Mouse (Mus musculus) CH12.LX (cell line): ENCODE measurements around the gene Nrf1. TPM values are rescaled to one million over a fixed set of nuclear protein-coding genes. Genes with fewer than 3 reads are reported as not detected.
A peak's percentile ranks its signal among the peaks of the same experiment; 100 is the strongest.

Source experiments
- DNase-seq: peaks from one replicate; pipeline ENCODE4 v3.0.0-alpha.2; 2013; ENCODE audit errors: extremely low read depth
- H3K27ac ChIP-seq: 2 replicates; pipeline ENCODE4 v1.5.1; 2012; ENCODE audit warnings: low read depth, mild to moderate bottlenecking, control low read depth, moderate library complexity; ENCODE audit not compliant: insufficient read depth
- H3K27me3 ChIP-seq: replicated peaks from 2 replicates; pipeline ENCODE3; 2012; ENCODE audit warnings: inconsistent platforms
- H3K36me3 ChIP-seq, 2 experiments: replicated peaks in 1 of 2; 2 replicates each; pipeline versions ENCODE3 to v1.6.1; 2012; ENCODE audit warnings: inconsistent platforms in 1 of 2, low read length in 1 of 2, mild to moderate bottlenecking in 1 of 2, mixed read lengths in 1 of 2, moderate library complexity in 1 of 2; ENCODE audit not compliant: control insufficient read depth in 1 of 2, insufficient read depth in 1 of 2
- H3K4me1 ChIP-seq, 2 experiments: 2 replicates each; pipeline ENCODE4 v1.6.1; 2012; ENCODE audit warnings: inconsistent platforms in 1 of 2, moderate library complexity in 1 of 2; ENCODE audit not compliant: insufficient read depth in 2 of 2, control insufficient read depth in 1 of 2
- H3K4me2 ChIP-seq: 2 replicates; pipeline ENCODE4 v1.6.1; 2012; ENCODE audit warnings: low read depth, mild to moderate bottlenecking, control low read depth; ENCODE audit not compliant: poor library complexity, insufficient read depth, severe bottlenecking
- H3K4me3 ChIP-seq, 3 experiments: fragments of 150-350 bp in 1 of 3; sonication (generic) in 1 of 3; replicated peaks in 1 of 3; 2 replicates each; pipeline versions ENCODE3 to v1.5.1; 2011 to 2012; ENCODE audit warnings: low read depth in 2 of 3, low read length in 2 of 3, mild to moderate bottlenecking in 2 of 3, moderate library complexity in 2 of 3, control low read depth in 1 of 3, improper control_type of control experiment in 1 of 3, inconsistent platforms in 1 of 3, mixed read lengths in 1 of 3; ENCODE audit not compliant: poor library complexity in 1 of 3
- H3K79me2 ChIP-seq: replicated peaks from 2 replicates; pipeline ENCODE4 v1.6.1; 2012; ENCODE audit warnings: mild to moderate bottlenecking, moderate library complexity; ENCODE audit not compliant: control insufficient read depth, poor library complexity, insufficient read depth, severe bottlenecking; ENCODE audit errors: extremely low read depth
- H3K9ac ChIP-seq: 2 replicates; pipeline ENCODE4 v1.6.1; 2012; ENCODE audit warnings: low read depth, mild to moderate bottlenecking, control low read depth, moderate library complexity; ENCODE audit not compliant: insufficient read depth
- H3K9me3 ChIP-seq: replicated peaks from 2 replicates; pipeline ENCODE3; 2012; ENCODE audit warnings: low read length, inconsistent platforms, mixed read lengths
- BHLHE40 ChIP-seq: IDR thresholded peaks from 2 replicates; pipeline ENCODE4 v1.6.1; 2011; ENCODE audit warnings: mild to moderate bottlenecking, low read depth, low read length, improper control_type of control experiment
- CHD1 ChIP-seq: IDR thresholded peaks from 2 replicates; pipeline ENCODE4 v1.6.1; 2012; ENCODE audit warnings: low read depth, low read length, improper control_type of control experiment, inconsistent platforms
- CHD2 ChIP-seq: IDR thresholded peaks from 2 replicates; pipeline ENCODE4 v1.6.1; 2011; ENCODE audit warnings: low read length, improper control_type of control experiment
- CTCF ChIP-seq, 2 experiments: IDR thresholded peaks in 1 of 2; conservative IDR thresholded peaks in 1 of 2; 2 replicates each; pipeline ENCODE4 v1.5.1; 2011 to 2012; ENCODE audit warnings: low read depth in 2 of 2, low read length in 2 of 2, improper control_type of control experiment in 1 of 2, inconsistent platforms in 1 of 2, mild to moderate bottlenecking in 1 of 2, moderate library complexity in 1 of 2
- EP300 ChIP-seq: IDR thresholded peaks from 2 replicates; pipeline ENCODE4 v1.6.1; 2011; ENCODE audit warnings: low read length, improper control_type of control experiment
- ETS1 ChIP-seq: conservative IDR thresholded peaks from 2 replicates; pipeline ENCODE4 v1.6.1; 2012; ENCODE audit warnings: low read depth, mild to moderate bottlenecking, inconsistent platforms, low read length, improper control_type of control experiment, moderate library complexity
- HCFC1 ChIP-seq: IDR thresholded peaks from 2 replicates; pipeline ENCODE4 v1.6.1; 2012; ENCODE audit warnings: low read depth, mild to moderate bottlenecking, inconsistent platforms, low read length, improper control_type of control experiment
- IRF4 ChIP-seq: IDR thresholded peaks from 2 replicates; pipeline ENCODE4 v1.6.1; 2014; ENCODE audit warnings: low read depth, mild to moderate bottlenecking, inconsistent platforms, low read length, improper control_type of control experiment
- JUN ChIP-seq: IDR thresholded peaks from 2 replicates; pipeline ENCODE4 v1.6.1; 2011; ENCODE audit warnings: low read depth, mild to moderate bottlenecking, low read length, improper control_type of control experiment, moderate library complexity; ENCODE audit not compliant: insufficient read depth
- JUND ChIP-seq: conservative IDR thresholded peaks from 2 replicates; pipeline ENCODE4 v1.6.1; 2011; ENCODE audit warnings: low read depth, low read length, improper control_type of control experiment
- MAX ChIP-seq: IDR thresholded peaks from 2 replicates; pipeline ENCODE4 v1.6.1; 2011; ENCODE audit warnings: low read length, improper control_type of control experiment
- MAZ ChIP-seq: IDR thresholded peaks from 2 replicates; pipeline ENCODE4 v1.6.1; 2012; ENCODE audit warnings: low read depth, mild to moderate bottlenecking, inconsistent platforms, low read length, improper control_type of control experiment, moderate library complexity
- MXI1 ChIP-seq: IDR thresholded peaks from 2 replicates; pipeline ENCODE4 v1.6.1; 2011; ENCODE audit warnings: mild to moderate bottlenecking, low read depth, low read length, improper control_type of control experiment
- MYC ChIP-seq: IDR thresholded peaks from 2 replicates; pipeline ENCODE4 v1.6.1; 2011; ENCODE audit warnings: low read depth, mild to moderate bottlenecking, improper control_type of control experiment, low read length
- NELFE ChIP-seq: IDR thresholded peaks from 2 replicates; pipeline ENCODE4 v1.6.1; 2011; ENCODE audit warnings: low read depth, low read length, improper control_type of control experiment
- NRF1 ChIP-seq: IDR thresholded peaks from 2 replicates; pipeline ENCODE4 v1.6.1; 2014; ENCODE audit warnings: low read depth, mild to moderate bottlenecking, inconsistent platforms, low read length, improper control_type of control experiment, moderate library complexity
- PAX5 ChIP-seq: IDR thresholded peaks from 2 replicates; pipeline ENCODE4 v1.6.1; 2012; ENCODE audit warnings: low read length, inconsistent platforms, mixed read lengths
- POLR2AphosphoS2 ChIP-seq: IDR thresholded peaks from 2 replicates; pipeline ENCODE4 v1.6.1; 2011; ENCODE audit warnings: low read depth, low read length, improper control_type of control experiment
- RAD21 ChIP-seq: IDR thresholded peaks from 2 replicates; pipeline ENCODE4 v1.6.1; 2011; ENCODE audit warnings: low read depth, mild to moderate bottlenecking, low read length, improper control_type of control experiment, moderate library complexity
- SIN3A ChIP-seq: IDR thresholded peaks from 2 replicates; pipeline ENCODE4 v1.6.1; 2012; ENCODE audit warnings: low read length, improper control_type of control experiment, inconsistent platforms
- SMC3 ChIP-seq: IDR thresholded peaks from 2 replicates; pipeline ENCODE4 v1.6.1; 2011; ENCODE audit warnings: low read depth, low read length, improper control_type of control experiment
- TCF12 ChIP-seq: IDR thresholded peaks from 2 replicates; pipeline ENCODE4 v1.6.1; 2014; ENCODE audit warnings: low read depth, mild to moderate bottlenecking, inconsistent platforms, low read length, improper control_type of control experiment
- ZKSCAN1 ChIP-seq: IDR thresholded peaks from 2 replicates; pipeline ENCODE4 v1.6.1; 2012; ENCODE audit warnings: low read depth, inconsistent platforms, low read length, improper control_type of control experiment, borderline replicate concordance
- ZMIZ1 ChIP-seq: IDR thresholded peaks from 2 replicates; pipeline ENCODE4 v1.6.1; 2012; ENCODE audit warnings: low read depth, mild to moderate bottlenecking, inconsistent platforms, low read length, improper control_type of control experiment
- ZNF384 ChIP-seq: IDR thresholded peaks from 2 replicates; pipeline ENCODE4 v1.6.1; 2012; ENCODE audit warnings: low read depth, low read length, improper control_type of control experiment, inconsistent platforms
- dilution Hi-C: fragments of 300-500 bp; cut with MboI; formaldehyde crosslinking; loops from 2 replicates; pipeline ENCODE4 v1.14.3; 2020; ENCODE audit warnings: low sequenced_read_pairs; ENCODE audit not compliant: extremely low pct_unique_long_range_greater_than_20kb, extremely low pct_ligation_motif_present
- in situ Hi-C: fragments of 300-500 bp; cut with MboI; formaldehyde crosslinking; loops from 3 replicates; pipeline ENCODE4 v1.14.3; 2019; ENCODE audit warnings: low sequenced_read_pairs, low pct_ligation_motif_present, low pct_unique_long_range_greater_than_20kb, mixed read lengths
- polyA plus RNA-seq: library from polyadenylated mRNA; unstranded; fragments of >175 nt; gene quantifications from 2 replicates; pipeline ENCODE4 v1.2.1, GENCODE M21; 2012; ENCODE audit warnings: low read depth; ENCODE audit not compliant: insufficient read length
- total RNA-seq, 2 experiments: library from RNA; depleted of rRNA; stranded (reverse); fragments of 300-350 nt in 1 of 2; fragments of >200 nt in 1 of 2; gene quantifications; 2 replicates each; pipeline ENCODE4 v1.2.3; 2012 to 2014

Nrf1 gene
- total and polyA plus RNA-seq, 3 experiments = 43.6 to 74.6 (median 51.3) TPM

- Histone ChIP-seq H3K4me1 (peaks cover 7 to 21% of the 10 kb centered on the region in 2 experiments), H3K79me2 (no peaks in the 10 kb centered on the region), H3K36me3 (peaks cover 26 to 80% of the 10 kb centered on the region in 2 experiments), H3K4me2 (no peak overlapping the region), H3K9me3 (no peaks in the 10 kb centered on the region), H3K4me3 (no peak overlapping the region), H3K9ac (no peak overlapping the region), H3K27ac (no peak overlapping the region), H3K27me3 (no peaks in the 10 kb centered on the region)
- in situ Hi-C loops = no loop called here
- no peak for DNase-seq
- dilution Hi-C loops = no loop called here
- TF ChIP-seq SIN3A = no peak
- no peak for TF ChIP-seq PAX5
- no peak for TF ChIP-seq ETS1
- TF ChIP-seq BHLHE40 = no peak
- no peak for TF ChIP-seq ZMIZ1
- no peak for TF ChIP-seq POLR2AphosphoS2
- TF ChIP-seq ZKSCAN1 = no peak
- TF ChIP-seq HCFC1 = no peak
These were observed 58.3 kb downstream of the Nrf1 start for GRCm38 (mm10) chr6:30106091-30106490.

- H3K36me3 ChIP-seq = peaks cover 23 to 77% of the 10 kb centered on the region in 2 experiments
- H3K79me2 ChIP-seq = no peaks in the 10 kb centered on the region
- no peak overlapping the region for H3K9ac ChIP-seq
- no peak for DNase-seq
- peaks cover 3% of the 10 kb centered on the region for H3K9me3 ChIP-seq
- dilution Hi-C loops (no loop called here), in situ Hi-C loops (no loop called here)
- H3K27me3 ChIP-seq = no peaks in the 10 kb centered on the region
- H3K4me2 ChIP-seq = no peak overlapping the region
- no peak overlapping the region for H3K4me3 ChIP-seq
- H3K27ac ChIP-seq = no peak overlapping the region
- no peak for TF ChIP-seq NRF1
- TF ChIP-seq POLR2AphosphoS2 = no peak
- TF ChIP-seq CHD2 = no peak
- no peak for TF ChIP-seq CHD1
- TF ChIP-seq NELFE = no peak
- H3K4me1 ChIP-seq = peaks cover 7 to 21% of the 10 kb centered on the region in 2 experiments
These were observed 59.7 kb downstream of the Nrf1 start for GRCm38 (mm10) chr6:30107456-30107855.

GRCm38 (mm10) chr6:30109820-30110502, 62.2 kb downstream of the Nrf1 start:
- H3K9me3 ChIP-seq = peaks cover 3% of the 10 kb centered on the region
- H3K79me2 ChIP-seq = no peaks in the 10 kb centered on the region
- peaks cover 21 to 73% of the 10 kb centered on the region in 2 experiments for H3K36me3 ChIP-seq
- peak overlapping the region; percentile 12 for H3K9ac ChIP-seq
- peaks cover 7 to 21% of the 10 kb centered on the region in 2 experiments for H3K4me1 ChIP-seq
- dilution Hi-C loops = no loop called here
- peak; percentile 56 for DNase-seq
- H3K4me2 ChIP-seq = peak overlapping the region; percentile 90
- in situ Hi-C loops = loop anchor here (5.0 kb wide), 1 partner anchor 82 kb away; no protein-coding TSS in a partner anchor
- H3K27ac ChIP-seq = peak overlapping the region; percentile 95
- H3K27me3 ChIP-seq = no peaks in the 10 kb centered on the region
- no peak overlapping the region for H3K4me3 ChIP-seq
- peak; percentile 73 for TF ChIP-seq MYC
- no peak for TF ChIP-seq SIN3A
- TF ChIP-seq IRF4 = peak; percentile 33; the same call in 1 of the 2 replicates
- no peak for TF ChIP-seq ZNF384
- no peak for TF ChIP-seq SMC3
- peak; percentile 13; the same call in 1 of the 2 replicates for TF ChIP-seq ETS1
- TF ChIP-seq BHLHE40 = peak; percentile 86
- peak; percentile 71 for TF ChIP-seq JUN
- TF ChIP-seq MAZ = no peak
- TF ChIP-seq MXI1 = peak; percentile 53; the same call in 1 of the 2 replicates
- peak; percentile 21; the same call in 1 of the 2 replicates for TF ChIP-seq TCF12
- TF ChIP-seq EP300 = no peak; the same call in 1 of the 2 replicates
- TF ChIP-seq MAX = peak; percentile 72; the same call in 1 of the 2 replicates
- peak; percentile 56 for TF ChIP-seq JUND
- TF ChIP-seq CTCF (conservative IDR thresholded peaks at IDR 0.05 in 1 of 2, IDR thresholded peaks at IDR 0.05 in 1 of 2; ENCODE audit: low read depth in 2 of 2, low read length in 2 of 2) = no peak
- TF ChIP-seq RAD21 = no peak; the same call in 1 of the 2 replicates
